Mouse (Mus musculus): ENCODE measurements around the gene Pard3b.

DNA sequence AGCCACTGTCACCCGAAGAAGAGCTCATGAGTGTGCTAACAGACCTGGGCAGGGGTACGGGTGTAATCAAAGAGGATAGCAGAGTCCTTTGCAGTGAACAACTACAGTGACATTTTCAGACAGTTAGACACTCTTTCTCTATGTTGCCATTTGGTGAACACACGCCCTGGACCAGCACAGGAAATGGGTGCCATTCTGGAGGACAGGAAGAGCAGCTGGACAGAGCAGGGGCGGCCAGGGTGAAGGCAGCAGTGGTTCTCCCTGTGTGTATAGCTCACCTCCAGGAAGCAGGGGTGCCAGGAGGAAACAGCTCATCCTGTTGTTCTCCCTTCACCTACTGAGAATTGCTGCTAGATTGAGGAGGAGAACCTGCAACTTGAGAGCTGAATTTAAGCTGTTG is 773.4 kb downstream of the Pard3b start:
- TF ChIP-seq CTCF (IDR thresholded peaks at IDR 0.05; ENCODE audit: borderline replicate concordance, control insufficient read depth, extremely low read depth, insufficient read depth, low read length, poor library complexity) (no peak), POLR2A (IDR thresholded peaks at IDR 0.05; ENCODE audit: control insufficient read depth, extremely low read depth, insufficient read depth, low read length, poor library complexity) (no peak)

Measured in thymus, adult 2 months (tissue).